Mouse (Mus musculus) erythroblast, embryonic 14.5 days (primary cell): ENCODE results near the gene Rpl14. TPM values are rescaled to one million over a fixed set of nuclear protein-coding genes. Genes with fewer than 3 reads are reported as not detected.
A peak's percentile ranks its signal among the peaks of the same experiment; 100 is the strongest.

Experiments
- H3K27me3 ChIP-seq: 2 replicates; pipeline ENCODE4 v1.6.1; 2012; ENCODE audit warnings: inconsistent platforms; ENCODE audit not compliant: control insufficient read depth
- H3K36me3 ChIP-seq: 2 replicates; pipeline ENCODE4 v1.6.1; 2012; ENCODE audit warnings: mild to moderate bottlenecking, inconsistent platforms; ENCODE audit not compliant: control insufficient read depth
- H3K4me1 ChIP-seq: 2 replicates; pipeline ENCODE4 v1.6.1; 2012; ENCODE audit warnings: inconsistent platforms; ENCODE audit not compliant: control insufficient read depth
- H3K4me3 ChIP-seq: replicated peaks from 2 replicates; pipeline ENCODE3; 2012; ENCODE audit warnings: moderate library complexity, mild to moderate bottlenecking, inconsistent platforms
- H3K9me3 ChIP-seq: 2 replicates; pipeline ENCODE4 v1.6.1; 2012; ENCODE audit warnings: low read length, inconsistent platforms, mixed read lengths; ENCODE audit not compliant: control insufficient read depth
- GATA1 ChIP-seq: IDR thresholded peaks from 2 replicates; pipeline ENCODE4 v1.6.1; 2012; ENCODE audit warnings: low read length, inconsistent platforms, mixed read lengths
- TAL1 ChIP-seq: IDR thresholded peaks from 3 replicates; pipeline ENCODE4 v1.6.1; 2012; ENCODE audit warnings: low read length, inconsistent platforms, mixed read lengths
- polyA plus RNA-seq: library from polyadenylated mRNA; stranded (reverse); fragments of >175 nt; gene quantifications from 2 replicates; pipeline ENCODE4 v1.2.3, GENCODE M21; 2012

The Rpl14 gene
- polyA plus RNA-seq, 1 experiment = 135 TPM

DNA sequence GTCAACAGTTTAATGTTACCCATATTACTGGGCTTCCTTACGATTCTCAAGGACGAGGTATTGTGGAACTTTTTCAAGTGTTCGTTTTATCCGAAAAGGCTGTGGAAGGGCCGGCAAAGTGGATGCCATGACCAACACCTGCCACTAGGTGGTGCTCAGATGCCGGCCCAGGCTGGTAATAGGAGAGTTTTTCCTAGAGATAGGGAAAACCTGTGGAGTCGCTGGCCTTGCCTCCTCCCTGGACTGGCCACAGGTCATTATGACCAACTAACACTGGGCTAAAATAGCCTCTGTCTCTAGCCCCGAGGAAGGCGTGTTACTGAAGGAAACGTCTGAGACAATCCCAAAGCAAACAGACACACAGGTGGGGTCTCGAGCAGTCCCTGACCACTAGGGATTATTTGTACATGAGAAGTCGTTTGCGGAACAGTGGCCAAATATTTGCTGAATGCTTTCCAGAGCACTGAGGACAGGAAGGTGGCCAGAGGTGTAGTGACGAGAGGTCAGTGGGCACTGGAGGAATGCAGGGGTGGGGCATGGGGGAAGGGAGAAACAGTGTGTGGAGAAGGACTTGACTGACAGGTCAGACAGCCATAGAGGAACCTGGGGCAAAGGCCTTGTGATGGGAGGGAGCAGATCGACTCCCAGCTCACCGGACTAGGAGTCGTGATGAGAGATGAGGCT, 30.4 kb downstream of the Rpl14 start:
- Histone ChIP-seq H3K4me1 (peaks cover 15% of the 10 kb centered on the region), H3K27me3 (no peaks in the 10 kb centered on the region), H3K36me3 (no peaks in the 10 kb centered on the region), H3K4me3 (peak overlapping the region; percentile 56), H3K9me3 (no peaks in the 10 kb centered on the region)
- TF ChIP-seq GATA1 (no peak), TAL1 (no peak)

DNA sequence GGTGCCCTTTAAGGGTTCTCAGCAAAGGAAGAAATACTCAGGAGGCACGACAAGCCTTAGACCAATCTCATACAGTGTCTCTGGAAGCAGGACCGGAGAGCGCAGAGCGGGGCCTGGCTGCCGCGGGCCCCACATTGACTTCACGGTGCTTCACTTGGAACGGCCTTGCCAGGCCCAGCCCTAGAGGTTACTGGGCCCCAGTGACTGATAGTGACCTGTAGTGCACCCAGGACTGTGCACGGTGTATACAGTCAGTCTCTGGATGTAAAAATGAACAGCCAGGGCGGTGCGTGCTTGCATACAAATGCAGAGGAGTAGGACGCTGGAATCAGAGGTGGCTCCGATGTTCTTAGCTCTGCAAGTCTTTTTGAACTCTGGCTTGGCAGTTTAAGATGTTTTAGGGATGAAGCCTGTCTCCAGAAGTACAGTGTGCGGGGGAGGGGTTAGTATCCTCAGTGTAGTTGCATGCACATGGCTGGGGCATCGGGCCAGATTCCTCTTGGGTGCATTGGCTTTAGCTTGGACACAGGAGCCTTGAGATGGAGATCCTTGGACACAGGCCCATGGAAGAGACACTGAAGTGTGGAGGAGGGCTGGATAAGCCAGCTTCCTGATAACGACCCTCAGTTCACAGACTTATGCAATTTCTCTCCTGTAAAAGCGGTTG, 31.1 kb downstream of the Rpl14 start:
- H3K4me1 ChIP-seq = peaks cover 15% of the 10 kb centered on the region
- H3K36me3 ChIP-seq = no peaks in the 10 kb centered on the region
- peak overlapping the region; percentile 56 for H3K4me3 ChIP-seq
- TF ChIP-seq GATA1 = no peak
- TF ChIP-seq TAL1 = no peak
- H3K9me3 ChIP-seq = no peaks in the 10 kb centered on the region
- H3K27me3 ChIP-seq = no peaks in the 10 kb centered on the region

- no peaks in the 10 kb centered on the region for H3K27me3 ChIP-seq
- H3K9me3 ChIP-seq = peaks cover 7% of the 10 kb centered on the region
- TF ChIP-seq TAL1 = no peak
- TF ChIP-seq GATA1 = no peak
- H3K36me3 ChIP-seq = no peaks in the 10 kb centered on the region
- H3K4me1 ChIP-seq = peaks cover 15% of the 10 kb centered on the region
- H3K4me3 ChIP-seq = peak overlapping the region; percentile 56
Measured at GRCm38 (mm10) chr9:120602839-120603511, 31.7 kb downstream of the Rpl14 start.

DNA sequence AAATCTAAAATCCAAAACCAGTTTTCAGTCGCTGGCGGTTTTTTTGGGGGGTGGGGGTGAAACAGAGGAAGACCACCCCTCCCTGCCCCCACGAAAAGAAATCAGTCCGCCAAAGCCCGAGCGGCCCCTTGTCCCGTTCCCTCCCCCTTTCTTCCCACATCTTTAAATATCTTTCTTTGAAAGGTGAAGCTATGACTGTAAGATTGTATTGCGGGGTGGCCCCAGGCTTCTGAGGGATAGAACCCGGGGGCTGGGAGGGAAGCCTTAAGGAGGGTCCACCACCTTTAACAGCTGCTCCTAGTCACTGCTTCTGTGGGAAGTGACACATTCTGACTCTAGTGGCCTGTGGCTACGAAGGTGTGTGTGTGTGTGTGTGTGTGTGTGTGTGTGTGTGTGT, 32.3 kb downstream of the Rpl14 start:
- Histone ChIP-seq H3K4me3 (no peak overlapping the region), H3K9me3 (peaks cover 10% of the 10 kb centered on the region)
- TF ChIP-seq TAL1 = no peak
- no peak for TF ChIP-seq GATA1

GRCm38 (mm10) chr9:120603956-120604355, 32.7 kb downstream of the Rpl14 start:
- TF ChIP-seq GATA1 (no peak), TAL1 (no peak)
- Histone ChIP-seq H3K36me3 (no peaks in the 10 kb centered on the region), H3K27me3 (no peaks in the 10 kb centered on the region), H3K4me3 (no peak overlapping the region), H3K4me1 (peaks cover 15% of the 10 kb centered on the region), H3K9me3 (peaks cover 10% of the 10 kb centered on the region)

More for the DNA sequence above, 32.3 kb downstream of the Rpl14 start:
- Histone ChIP-seq H3K27me3 (no peaks in the 10 kb centered on the region), H3K36me3 (no peaks in the 10 kb centered on the region), H3K4me1 (peaks cover 15% of the 10 kb centered on the region)

- Histone ChIP-seq H3K36me3 (no peaks in the 10 kb centered on the region), H3K4me3 (no peak overlapping the region), H3K9me3 (peaks cover 12% of the 10 kb centered on the region), H3K4me1 (no peaks in the 10 kb centered on the region), H3K27me3 (no peaks in the 10 kb centered on the region)
- no peak for TF ChIP-seq GATA1
- no peak for TF ChIP-seq TAL1
Measured at GRCm38 (mm10) chr9:120611055-120611454, 39.8 kb downstream of the Rpl14 start.

GRCm38 (mm10) chr9:120614059-120614458, 42.8 kb downstream of the Rpl14 start:
- TF ChIP-seq TAL1 (no peak), GATA1 (no peak)
- H3K9me3 ChIP-seq = peaks cover 2% of the 10 kb centered on the region
- no peaks in the 10 kb centered on the region for H3K36me3 ChIP-seq
- no peak overlapping the region for H3K4me3 ChIP-seq
- no peaks in the 10 kb centered on the region for H3K4me1 ChIP-seq
- H3K27me3 ChIP-seq = no peaks in the 10 kb centered on the region

- H3K36me3 ChIP-seq = no peaks in the 10 kb centered on the region
- H3K4me3 ChIP-seq = no peak overlapping the region
- peaks cover 7% of the 10 kb centered on the region for H3K27me3 ChIP-seq
- peaks cover 2% of the 10 kb centered on the region for H3K9me3 ChIP-seq
- TF ChIP-seq GATA1 (no peak), TAL1 (no peak)
- no peaks in the 10 kb centered on the region for H3K4me1 ChIP-seq
Measured at GRCm38 (mm10) chr9:120618101-120618500, 46.9 kb downstream of the Rpl14 start.

DNA sequence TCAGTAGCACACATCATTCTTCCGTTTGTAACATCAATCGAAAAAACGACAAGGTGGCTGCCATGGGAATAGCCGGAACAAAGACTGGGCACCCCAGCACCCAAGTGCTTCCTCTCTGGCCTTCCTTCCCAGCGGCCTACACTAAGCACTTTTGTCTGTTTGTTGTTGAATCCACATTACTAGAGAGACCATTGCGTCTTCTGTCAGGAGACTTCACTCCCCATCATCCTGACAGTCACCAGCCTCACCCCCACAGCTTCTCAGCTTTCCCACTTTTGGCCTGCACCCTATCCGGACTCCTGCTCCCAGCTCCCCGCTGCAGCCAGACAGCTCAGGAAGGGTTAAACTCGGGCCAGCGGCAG, 48.1 kb downstream of the Rpl14 start:
- peaks cover 7% of the 10 kb centered on the region for H3K27me3 ChIP-seq
- peaks cover 2% of the 10 kb centered on the region for H3K9me3 ChIP-seq
- TF ChIP-seq GATA1 (no peak), TAL1 (no peak)
- H3K4me1 ChIP-seq = no peaks in the 10 kb centered on the region
- H3K36me3 ChIP-seq = no peaks in the 10 kb centered on the region
- H3K4me3 ChIP-seq = no peak overlapping the region
